Mouse (Mus musculus) splenic B cell, adult 2 months (primary cell): Measurements from ENCODE around the gene Dot1l.

Experiments
- DNase-seq: peaks from one replicate; pipeline ENCODE4 v3.0.0-alpha.2; 2011; ENCODE audit warnings: low read depth, low spot score
- H3K27me3 ChIP-seq: 2 replicates; pipeline ENCODE4 v1.6.1; 2012; ENCODE audit warnings: mild to moderate bottlenecking, low read length, moderate library complexity, mixed read lengths; ENCODE audit not compliant: control insufficient read depth, poor library complexity, insufficient read depth, severe bottlenecking
- H3K36me3 ChIP-seq: 2 replicates; pipeline ENCODE4 v1.6.1; 2012; ENCODE audit warnings: mild to moderate bottlenecking, low read length, moderate library complexity, mixed read lengths; ENCODE audit not compliant: control insufficient read depth, poor library complexity, insufficient read depth, severe bottlenecking

Dot1l gene

DNA sequence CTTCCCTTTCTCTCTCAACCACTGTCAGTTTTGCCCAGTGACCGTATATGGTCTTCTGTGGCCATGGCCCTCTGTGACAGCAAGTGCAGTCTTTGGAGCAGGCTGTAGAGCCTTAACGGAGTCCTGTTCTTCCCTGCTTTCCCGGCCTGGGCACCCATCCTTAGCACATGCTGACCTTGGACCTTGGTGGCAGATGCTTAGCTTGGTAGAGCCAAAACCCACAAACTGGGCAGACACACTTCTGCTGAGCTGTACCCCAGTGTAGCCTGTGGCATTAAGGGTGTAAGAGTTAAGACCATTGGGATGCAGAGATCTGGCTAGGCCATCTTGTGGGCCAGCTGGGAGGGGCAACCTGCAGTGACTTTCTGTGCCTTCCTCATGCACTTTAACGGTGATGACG, 18.8 kb downstream of the Dot1l start:
- DNase-seq = no peak
- Histone ChIP-seq H3K36me3 (peaks cover 19% of the 10 kb centered on the region), H3K27me3 (no peaks in the 10 kb centered on the region)

DNA sequence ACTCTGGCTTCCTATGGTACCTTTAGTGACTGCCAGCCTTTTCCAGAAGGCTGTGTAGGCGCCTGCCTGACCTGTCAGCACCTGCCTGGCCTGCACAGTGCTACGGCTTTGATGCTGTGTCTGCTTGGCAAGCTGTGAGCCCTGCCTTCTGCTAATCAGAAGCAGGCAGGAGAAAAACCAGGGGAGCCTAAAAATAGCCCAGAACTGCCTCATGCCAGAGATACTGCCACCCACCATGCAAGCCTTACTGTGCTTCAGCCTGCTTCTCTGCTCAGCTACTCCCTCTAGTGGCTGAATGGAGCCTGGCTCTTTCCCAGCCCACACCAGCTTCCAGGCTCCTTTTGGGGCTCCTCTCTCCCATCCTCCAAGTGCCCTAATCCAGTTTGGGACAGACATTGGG, 19.5 kb downstream of the Dot1l start:
- H3K27me3 ChIP-seq = no peaks in the 10 kb centered on the region
- DNase-seq = peak; percentile 78
- peaks cover 19% of the 10 kb centered on the region for H3K36me3 ChIP-seq

DNA sequence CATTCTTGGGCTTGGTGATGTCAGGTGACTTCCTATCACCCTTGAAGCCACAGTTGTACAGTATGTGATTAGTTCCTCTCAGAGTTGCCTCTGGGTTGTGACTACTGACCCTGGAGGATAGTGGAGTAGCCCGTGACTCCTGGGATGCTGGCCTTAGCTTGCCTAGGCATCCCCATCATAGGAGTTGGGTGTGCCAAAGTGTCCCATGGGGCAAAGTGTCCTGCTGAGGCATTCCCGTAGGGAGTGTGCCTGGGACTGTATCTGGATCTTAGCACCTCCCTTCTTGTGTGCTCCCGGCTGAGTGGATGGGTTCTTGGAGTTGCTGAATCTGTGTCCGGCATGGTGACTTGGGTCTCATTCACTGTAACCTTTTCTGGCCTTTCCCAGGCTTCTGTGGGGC, 20.0 kb downstream of the Dot1l start:
- DNase-seq = no peak
- peaks cover 19% of the 10 kb centered on the region for H3K36me3 ChIP-seq
- H3K27me3 ChIP-seq = no peaks in the 10 kb centered on the region

DNA sequence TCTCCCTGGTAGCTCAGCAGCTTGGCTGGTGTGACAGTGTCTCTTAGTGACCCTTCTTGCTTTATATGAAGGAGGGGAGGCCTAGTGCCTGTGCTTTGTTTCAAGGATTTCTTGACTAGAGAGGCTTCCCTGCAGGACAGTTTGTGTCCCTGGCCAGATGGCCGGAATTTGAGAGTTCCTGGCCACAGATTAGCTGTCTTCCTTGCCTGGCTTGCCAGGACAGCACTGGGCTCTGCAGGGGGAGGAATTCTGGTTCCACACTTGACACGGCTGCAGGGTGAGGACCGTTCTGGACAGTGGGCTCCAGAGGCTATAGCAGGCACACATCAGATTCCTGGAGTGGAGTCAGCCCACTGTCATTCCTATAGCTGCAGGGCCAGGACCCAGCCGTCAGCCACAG, 20.7 kb downstream of the Dot1l start:
- H3K27me3 ChIP-seq = no peaks in the 10 kb centered on the region

DNA sequence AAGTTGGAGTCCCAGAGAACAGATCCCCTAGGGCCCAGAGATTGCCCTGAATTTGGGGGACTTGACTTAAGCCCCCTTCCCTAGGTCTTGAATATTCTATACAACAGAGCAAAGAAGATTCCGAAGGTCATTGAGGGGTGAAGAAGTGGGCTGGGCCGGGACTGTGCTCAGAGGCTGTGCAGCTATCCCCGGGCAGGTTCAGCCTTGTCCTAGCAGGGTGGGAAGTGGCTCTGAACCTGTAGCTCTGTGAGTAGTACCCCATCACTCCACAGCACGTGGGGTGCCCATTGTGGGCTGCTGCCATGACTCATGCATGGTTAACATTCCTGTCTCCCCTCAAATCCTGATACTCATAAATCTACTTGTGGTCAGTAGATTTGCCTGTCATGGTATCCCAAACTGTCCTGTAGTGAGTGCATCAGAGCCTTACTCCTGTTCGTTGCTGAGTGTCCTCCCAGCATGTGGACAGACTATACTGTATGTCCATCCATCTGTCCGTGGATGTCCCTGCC, 21.4 kb downstream of the Dot1l start:
- H3K27me3 ChIP-seq = no peaks in the 10 kb centered on the region
- peaks cover 18% of the 10 kb centered on the region for H3K36me3 ChIP-seq
- DNase-seq = no peak

More for the DNA sequence above, 20.7 kb downstream of the Dot1l start:
- H3K36me3 ChIP-seq = peaks cover 19% of the 10 kb centered on the region
- no peak for DNase-seq

DNA sequence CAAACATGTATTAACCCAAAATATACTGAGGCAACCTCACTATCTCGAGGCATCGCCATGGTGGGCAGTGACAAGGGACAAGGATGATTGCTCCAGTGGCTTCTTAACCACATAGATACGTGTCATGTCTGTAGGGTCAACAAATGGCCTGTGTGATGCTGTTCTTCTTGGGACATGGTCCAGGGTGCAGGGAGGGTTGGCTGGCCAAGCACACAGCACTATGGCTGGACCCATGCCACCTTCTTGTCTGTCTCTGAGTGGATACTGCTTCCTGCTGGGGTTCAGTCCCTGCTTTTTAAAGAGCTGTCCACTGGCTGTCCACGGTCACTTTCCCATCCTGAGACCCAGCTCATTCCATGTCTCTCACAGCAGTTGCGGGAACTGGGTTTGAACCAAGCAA, 22.1 kb downstream of the Dot1l start:
- peaks cover 19% of the 10 kb centered on the region for H3K36me3 ChIP-seq
- H3K27me3 ChIP-seq = no peaks in the 10 kb centered on the region
- DNase-seq = no peak

DNA sequence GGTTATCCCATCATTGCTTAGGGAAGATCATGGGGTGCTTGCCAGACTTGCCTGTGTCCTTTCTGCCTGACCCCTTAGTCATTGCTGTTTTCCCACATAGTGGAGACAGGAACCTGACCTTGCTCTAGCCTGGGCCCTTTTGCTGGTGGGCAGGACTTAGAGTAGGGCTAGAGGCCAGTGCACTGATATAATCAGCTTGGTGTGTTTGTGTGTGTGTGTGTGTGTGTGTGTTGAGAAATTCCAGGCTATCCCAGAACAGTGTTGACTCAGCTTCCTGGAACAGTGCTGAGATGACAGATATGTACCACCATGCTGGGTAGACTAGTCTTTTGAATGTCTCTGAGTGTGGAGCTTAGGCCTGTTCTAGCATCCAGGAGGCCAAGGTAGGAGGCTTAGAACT, 24.6 kb downstream of the Dot1l start:
- Histone ChIP-seq H3K27me3 (no peaks in the 10 kb centered on the region), H3K36me3 (peaks cover 7% of the 10 kb centered on the region)
- no peak for DNase-seq

DNA sequence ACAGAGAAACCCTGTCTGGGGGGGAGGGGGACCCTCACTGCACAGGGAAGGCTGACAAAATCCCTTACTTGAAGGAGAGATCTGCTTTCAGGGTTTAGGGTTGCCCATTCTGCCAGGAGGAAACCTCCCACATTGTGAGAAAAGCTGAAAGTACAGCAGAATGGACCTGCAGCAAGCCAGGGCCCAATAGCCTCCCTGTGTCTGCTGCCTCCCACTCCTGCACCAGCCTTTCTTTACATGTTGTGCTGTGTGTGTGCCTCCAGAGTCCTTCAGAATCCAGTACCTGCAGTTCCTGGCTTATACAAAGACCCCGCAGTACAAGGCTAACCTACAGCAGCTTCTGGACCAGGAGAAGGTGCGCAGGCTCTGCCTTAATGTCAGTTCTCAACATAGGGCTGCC, 29.3 kb downstream of the Dot1l start:
- no peak for DNase-seq
- peaks cover 7% of the 10 kb centered on the region for H3K36me3 ChIP-seq
- no peaks in the 10 kb centered on the region for H3K27me3 ChIP-seq

DNA sequence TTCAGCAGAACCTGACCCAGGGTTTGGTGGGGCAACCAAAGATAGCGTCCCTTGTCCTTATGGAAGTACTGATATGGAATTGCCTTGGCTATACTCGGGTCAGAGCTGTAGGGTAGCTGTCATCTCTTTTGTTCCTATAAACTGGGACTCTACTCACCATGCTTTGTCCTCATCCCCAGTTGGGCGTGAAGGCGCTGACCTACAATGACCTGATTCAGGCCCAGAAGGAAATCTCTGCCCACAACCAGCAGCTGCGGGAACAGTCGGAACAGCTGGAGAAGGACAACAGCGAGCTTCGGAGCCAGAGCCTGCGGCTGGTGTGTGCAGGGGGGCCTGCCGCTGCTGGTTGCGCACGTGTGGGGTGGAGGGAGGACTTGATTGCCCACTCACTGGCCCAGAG, 29.9 kb downstream of the Dot1l start:
- Histone ChIP-seq H3K27me3 (no peaks in the 10 kb centered on the region), H3K36me3 (peaks cover 9% of the 10 kb centered on the region)
- DNase-seq = no peak

DNA sequence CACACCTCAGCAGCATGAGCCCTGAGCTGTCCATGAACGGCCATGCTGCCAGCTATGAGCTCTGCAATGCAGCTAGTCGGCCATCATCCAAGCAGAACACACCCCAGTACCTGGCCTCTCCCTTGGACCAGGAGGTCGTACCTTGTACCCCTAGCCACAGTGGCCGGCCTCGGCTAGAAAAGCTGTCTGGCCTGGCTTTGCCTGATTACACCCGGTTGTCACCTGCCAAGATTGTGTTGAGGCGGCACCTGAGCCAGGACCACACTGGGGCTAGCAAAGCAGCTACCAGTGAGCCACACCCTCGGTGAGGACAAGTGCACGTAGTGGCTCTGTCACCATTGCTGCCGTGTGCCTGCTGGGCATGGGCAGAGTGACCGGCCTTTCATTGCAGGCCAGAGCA, 31.0 kb downstream of the Dot1l start:
- Histone ChIP-seq H3K27me3 (no peaks in the 10 kb centered on the region), H3K36me3 (peaks cover 11% of the 10 kb centered on the region)
- no peak for DNase-seq

DNA sequence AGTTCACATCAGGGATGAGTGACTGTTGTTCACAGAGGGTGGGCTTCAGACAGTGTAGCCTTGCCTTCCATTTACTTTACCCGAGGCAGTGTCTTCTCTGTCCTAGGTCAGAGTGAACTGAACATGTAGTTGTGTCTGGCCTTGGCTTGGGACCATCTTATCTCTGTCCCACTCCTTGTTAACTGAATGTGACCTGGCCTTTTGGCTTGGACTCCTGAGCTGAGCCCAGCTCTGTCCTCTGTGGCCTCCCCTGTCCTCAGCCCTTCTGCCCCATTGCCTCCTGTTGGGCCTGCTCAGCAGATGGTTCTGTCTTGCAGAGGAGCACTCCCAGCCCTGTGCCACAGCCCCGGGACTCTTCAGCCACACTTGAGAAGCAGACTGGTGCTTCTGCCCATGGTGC, 32.5 kb downstream of the Dot1l start:
- no peak for DNase-seq
- Histone ChIP-seq H3K36me3 (peaks cover 11% of the 10 kb centered on the region), H3K27me3 (no peaks in the 10 kb centered on the region)

DNA sequence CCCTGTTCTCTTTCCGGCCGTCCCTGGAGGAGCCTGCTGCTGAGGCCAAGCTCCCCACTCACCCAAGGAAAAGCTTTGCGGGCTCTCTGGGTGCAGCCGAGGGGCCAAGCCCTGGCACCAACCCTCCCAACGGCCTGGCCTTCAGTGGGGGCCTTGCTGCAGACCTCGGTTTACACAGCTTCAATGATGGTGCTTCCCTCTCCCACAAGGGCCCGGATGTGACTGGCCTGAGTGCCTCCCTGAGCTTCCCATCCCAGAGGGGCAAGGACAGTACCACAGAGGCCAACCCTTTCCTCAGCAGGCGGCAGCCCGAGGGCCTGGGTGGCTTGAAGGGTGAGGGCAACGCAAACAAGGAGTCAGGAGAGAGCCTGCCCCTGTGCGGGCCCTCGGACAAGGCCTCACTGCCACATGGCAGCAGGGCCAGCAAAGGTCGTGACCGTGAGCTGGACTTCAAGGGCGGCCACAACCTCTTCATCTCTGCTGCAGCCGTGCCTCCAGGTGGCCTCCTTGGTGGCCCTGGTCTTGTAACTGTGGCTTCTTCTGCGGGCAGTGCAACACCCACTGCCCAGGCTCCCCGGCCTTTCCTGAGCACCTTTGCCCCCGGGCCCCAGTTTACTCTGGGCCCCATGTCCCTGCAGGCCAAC, 35.9 kb downstream of the Dot1l start:
- no peak for DNase-seq
- H3K27me3 ChIP-seq = no peaks in the 10 kb centered on the region
- peaks cover 7% of the 10 kb centered on the region for H3K36me3 ChIP-seq

DNA sequence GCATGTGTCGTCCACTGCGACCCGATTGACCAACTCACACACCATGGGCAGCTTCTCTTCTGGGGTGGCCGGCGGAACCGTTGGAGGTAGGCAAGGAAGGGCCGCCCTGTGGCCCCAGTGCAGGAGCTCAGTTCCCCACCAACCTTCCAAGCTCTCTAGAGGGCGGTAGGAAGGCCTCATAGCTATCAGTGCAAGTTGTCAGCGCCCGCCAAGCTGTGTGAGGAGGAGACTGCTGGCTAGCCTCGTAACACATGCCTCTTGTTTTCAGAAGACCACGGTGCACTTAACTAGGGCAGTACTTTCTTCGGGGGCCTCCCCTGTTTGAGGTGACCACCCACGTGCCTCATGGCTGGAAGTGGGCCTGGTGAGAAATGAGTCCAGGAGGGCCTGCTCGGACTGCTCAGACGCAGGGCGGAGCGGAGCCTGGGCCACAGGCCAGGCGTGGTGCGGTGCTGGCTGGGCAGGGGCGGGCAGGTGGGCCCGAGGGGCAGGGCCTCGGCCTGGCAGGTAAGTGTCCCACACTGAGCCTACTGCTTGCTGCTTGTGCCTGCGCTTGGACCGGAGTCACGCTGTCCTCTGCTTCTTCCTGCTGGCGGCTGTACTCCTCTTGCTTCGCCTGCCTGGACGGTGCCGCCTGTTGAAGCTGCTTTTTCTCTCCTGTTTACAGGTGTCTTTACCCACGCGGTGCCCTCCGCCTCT, 36.6 kb downstream of the Dot1l start:
- no peak for DNase-seq
- H3K36me3 ChIP-seq = peaks cover 7% of the 10 kb centered on the region
- H3K27me3 ChIP-seq = no peaks in the 10 kb centered on the region

DNA sequence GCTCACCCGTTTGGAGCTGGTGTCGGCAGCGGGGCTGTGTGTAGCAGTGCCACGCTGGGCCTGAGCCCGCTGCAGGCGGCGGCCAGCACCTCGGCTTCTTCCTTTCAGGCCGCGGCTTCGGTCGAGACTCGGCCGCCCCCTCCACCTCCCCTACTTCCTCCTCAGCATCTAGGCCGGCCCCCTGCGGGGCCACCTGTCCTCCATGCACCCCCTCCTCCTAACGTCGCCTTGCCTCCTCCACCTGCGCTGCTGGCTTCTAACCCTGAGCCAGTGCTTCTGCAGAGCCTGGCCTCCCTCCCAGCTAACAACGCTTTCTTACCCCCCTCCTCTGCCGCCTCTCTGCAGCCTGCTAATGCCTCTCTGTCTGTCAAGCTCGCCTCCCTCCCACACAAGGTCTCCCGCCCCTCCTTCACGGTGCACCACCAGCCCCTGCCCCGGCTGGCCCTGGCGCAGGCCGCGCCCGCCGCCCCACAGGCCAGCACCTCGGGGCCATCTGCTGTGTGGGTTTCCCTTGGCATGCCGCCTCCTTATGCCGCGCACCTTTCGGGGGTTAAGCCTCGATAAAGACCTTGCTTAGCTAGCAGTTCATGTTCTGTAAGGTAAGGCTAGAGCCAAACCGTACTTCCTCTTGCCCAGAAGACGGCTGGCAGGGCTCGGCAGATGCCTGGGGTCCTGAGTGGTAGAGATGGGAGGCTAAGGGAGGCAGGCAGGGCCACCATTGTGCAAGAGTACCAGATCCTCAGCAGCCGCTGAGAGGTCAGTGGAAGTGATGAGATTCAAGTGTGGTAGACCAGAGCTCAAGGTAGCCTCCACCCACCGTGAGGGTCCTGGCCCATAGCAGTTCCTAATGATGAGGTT, 37.4 kb downstream of the Dot1l start:
- peaks cover 7% of the 10 kb centered on the region for H3K36me3 ChIP-seq
- DNase-seq = no peak
- no peaks in the 10 kb centered on the region for H3K27me3 ChIP-seq
